Mouse (Mus musculus): ENCODE measurements around the gene Sf3b2.

- TF ChIP-seq POLR2A (IDR thresholded peaks at IDR 0.05; ENCODE audit: extremely low read depth, insufficient read depth, low read length) (no peak), CTCF (IDR thresholded peaks at IDR 0.05; ENCODE audit: extremely low read depth, insufficient read depth, low read length) (no peak)
These were observed 71.2 kb downstream of the Sf3b2 start for GRCm38 (mm10) chr19:5224077-5224476.
